Mouse (Mus musculus) left cerebral cortex, adult 11 months (tissue): ENCODE measurements around the gene Gm44805.
"Not testable (repeated sequence)": the region's sequence is repeated elsewhere in the genome, so short reads cannot be mapped to it uniquely, and the experiment has no call there.

ENCODE experiments used
- DNase-seq: peaks from one replicate; pipeline ENCODE4 v3.0.0; 2022; ENCODE audit warnings: low spot score

Gene Gm44805

DNA sequence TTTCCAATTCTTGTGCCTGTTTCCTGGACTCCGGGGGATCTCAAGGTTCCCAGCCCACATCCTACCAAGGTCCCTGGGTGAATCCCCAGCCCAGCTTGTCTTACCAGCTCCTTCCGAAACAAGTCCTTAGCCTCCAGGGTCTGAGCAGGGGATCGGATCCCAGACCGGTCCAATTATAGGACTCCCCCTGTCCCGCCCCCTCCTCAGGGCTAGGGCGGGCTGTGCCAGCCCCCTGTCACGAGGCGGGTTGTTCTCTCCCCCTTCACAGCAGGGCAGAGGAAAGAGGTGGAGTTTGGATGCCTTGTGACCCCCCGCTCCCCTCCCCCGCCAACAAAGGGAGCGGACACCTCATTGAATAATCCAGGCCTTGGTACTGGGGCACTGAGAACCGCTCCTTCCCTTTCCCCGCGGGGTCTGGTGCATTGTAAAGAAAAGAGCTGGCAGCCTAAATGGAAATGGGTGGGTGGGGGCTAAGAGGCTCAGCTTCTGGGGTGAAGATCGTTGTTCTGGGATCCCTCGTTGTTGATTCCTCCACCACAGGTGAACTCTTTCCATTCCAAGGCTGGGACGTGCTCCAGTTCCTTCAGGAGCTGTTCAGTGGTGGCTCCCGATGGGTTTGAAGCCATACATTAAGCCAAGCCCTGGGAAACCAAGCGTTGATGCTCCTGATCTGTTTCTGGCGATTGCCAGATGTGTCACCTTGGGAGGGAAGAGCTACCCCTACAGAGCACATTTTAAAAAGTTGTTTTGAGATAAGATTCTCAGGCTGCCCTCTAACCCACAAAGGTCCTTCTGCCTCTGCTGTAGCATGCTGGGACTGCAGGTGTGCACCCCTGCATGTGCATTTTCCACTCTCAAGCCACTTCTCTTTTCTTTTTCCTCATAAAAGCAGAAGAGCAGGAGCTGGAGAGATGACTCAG lies 17.9 kb upstream of the Gm44805 start, which contains the start of gene Apoe:
TSS of gene Apoe (minus strand) at position 282 of the 920 bp plus-strand sequence.
- DNase-seq: peak; percentile 74

DNA sequence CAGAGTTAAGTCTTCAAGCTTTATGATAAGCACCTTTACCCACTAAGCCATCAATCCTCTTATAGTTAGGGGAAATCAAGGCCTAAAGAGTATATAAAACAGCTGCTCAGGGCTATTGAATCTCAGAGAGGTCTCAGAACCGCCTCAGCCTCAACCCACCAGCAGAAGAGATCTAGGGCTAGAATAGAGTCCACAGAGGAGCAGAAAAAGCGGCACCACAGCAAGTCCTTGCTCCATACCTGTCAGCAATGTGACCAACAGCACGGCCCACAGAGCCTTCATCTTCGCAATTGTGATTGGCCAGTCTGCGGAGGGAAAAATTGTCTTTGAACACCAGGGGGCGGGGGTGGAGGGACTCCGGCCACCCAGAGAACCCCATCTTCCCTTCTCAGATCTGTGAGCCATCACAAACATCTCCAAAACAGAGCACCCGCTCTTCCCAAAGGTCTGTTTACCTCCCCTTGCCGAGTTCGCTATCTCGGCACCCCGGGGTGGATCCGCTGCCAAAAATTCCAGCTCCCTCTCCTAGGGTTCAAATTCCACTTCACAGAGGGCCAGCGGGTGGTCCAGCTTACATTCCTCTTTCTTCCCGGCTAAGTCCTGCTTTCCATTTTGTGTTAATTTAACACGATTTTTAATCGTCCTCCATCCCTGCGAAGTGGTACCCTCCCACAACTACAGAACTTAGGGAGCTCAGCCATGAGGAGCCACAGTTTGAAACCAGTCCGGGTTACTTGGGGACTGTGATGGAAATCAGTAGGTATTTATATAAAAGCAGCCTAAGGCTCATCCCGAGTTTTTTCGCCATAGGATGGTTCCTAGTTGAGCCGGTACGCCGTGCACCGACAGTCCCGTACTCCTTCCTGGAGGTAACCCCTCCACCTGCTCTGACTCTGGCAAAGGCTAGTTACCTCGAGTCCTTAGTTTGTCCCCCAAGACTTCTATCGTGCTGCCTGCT lies 17.0 kb upstream of the Gm44805 start:
- DNase-seq: no peak

DNA sequence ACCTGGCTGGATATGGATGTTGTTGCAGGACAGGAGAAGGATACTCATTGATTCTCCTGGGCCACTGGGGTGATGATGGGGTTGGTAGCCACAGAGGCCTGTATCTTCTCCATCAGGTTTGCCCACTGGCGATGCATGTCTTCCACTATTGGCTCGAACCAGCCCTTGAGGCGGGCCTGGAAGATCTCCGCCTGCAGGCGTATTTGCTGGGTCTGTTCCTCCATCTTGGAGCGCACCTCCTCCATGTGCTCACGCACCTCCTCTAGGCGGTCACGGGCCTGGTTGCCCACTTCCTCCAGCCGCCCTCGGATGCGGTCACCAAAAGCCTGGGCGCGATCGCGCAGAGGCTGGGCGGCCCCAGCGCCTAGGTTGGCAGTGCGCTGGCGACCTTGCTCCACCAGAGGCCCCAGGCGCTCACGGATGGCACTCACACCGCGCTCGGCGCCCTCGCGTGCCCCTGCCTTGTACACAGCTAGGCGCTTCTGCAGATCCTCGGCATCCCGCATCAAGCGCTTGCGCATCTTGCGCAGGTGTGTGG lies 15.2 kb upstream of the Gm44805 start:
- no peak for DNase-seq

DNA sequence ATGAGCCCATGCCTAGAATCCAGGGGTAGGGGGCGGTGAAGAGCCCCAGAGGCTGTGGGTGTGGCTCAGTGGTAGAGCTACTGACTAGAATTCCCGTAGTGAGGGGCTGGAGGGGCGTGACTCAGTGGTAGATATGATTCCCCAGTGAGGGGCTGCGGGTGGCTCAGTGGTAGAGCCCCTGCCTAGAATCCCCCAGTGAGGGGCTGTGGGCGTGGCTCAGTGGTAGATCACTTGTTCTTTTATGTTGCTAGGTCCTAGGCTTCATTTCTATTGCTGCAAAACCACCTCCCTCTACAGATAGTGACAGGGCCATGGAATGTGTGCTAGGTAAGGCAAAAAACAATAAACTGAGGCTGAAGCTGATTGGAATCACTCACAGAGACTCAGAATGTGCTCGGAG lies 14.7 kb upstream of the Gm44805 start:
- DNase-seq: no peak

DNA sequence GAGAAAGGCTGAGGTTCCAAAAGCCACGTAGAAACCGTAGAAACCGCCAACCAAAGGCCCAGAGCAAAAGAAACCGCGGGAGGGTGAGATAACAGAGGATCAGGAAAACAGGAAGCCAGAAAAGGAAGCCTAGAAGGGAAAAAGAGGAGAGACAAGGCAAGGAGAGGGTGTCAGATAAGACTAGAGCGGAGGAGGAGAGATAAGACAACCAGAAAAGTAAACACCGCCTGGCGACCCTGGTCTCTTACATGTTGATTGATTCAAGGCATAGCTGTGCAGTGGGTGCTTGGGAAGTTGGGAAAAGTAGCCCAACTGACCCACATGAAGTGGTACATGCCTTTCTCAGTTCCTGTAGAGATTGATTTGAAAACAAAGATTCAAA lies 14.0 kb upstream of the Gm44805 start:
- no peak for DNase-seq

DNA sequence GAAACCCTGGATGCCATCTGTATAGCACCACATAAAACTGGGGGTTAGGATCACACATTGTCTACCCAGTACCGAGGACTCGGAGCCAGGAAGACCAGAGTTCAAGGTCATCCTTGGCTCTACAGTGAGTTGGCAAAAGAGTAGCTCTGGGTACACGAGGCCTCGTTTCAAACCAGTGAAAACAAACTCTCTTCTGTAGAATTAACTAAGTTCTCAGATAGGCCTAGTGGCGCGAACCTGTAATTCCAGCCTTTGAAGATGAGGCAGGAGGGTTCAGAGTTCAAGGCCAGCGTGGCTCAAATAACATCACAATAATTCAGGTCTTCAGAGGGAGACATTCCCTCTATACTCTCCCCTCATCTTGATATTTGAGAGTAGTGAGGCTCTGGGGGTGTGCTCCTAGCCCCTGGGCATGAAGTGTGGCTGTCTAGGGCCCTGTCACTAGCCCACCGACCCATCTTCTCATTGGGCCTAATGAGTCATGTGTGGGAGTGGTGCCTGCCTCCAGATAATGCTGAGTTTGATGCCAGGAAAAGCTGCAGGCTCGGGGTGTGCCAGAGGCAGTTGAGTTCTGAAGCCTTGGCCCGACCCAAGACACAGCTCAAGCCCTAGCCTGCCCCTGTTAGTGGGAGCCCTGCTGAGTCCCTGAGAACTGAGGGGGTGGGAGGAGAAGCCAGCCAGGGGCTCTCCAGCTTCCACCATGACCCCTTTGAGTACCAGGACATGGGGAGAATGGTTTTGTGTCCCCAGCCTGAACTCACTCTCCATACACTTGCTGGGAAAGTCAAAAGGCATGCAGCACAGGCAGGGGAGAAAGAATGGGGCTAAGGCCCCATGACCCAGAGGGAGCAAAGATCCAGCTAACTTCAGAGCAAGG lies 13.4 kb upstream of the Gm44805 start:
- DNase-seq: no peak

DNA sequence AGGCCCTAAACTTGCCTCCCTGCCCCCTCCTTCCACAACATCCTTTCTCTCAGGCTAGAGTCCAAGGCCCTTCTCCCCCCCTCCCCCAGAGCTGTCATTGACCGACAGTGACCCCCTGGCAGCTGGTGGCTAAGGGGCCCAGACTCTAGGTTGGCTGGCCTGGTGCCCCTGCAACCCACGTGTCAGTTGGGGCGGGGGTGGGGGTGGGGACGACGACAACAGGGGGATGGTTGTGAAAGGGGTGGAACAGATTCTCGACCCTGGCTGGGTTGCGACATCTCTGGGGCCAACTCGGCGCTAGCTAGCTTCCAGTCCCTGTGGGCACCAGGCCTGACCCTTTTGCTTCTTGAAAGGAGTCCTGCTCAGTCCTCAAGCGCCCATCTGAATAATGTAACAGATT lies 12.2 kb upstream of the Gm44805 start:
- no peak for DNase-seq

DNA sequence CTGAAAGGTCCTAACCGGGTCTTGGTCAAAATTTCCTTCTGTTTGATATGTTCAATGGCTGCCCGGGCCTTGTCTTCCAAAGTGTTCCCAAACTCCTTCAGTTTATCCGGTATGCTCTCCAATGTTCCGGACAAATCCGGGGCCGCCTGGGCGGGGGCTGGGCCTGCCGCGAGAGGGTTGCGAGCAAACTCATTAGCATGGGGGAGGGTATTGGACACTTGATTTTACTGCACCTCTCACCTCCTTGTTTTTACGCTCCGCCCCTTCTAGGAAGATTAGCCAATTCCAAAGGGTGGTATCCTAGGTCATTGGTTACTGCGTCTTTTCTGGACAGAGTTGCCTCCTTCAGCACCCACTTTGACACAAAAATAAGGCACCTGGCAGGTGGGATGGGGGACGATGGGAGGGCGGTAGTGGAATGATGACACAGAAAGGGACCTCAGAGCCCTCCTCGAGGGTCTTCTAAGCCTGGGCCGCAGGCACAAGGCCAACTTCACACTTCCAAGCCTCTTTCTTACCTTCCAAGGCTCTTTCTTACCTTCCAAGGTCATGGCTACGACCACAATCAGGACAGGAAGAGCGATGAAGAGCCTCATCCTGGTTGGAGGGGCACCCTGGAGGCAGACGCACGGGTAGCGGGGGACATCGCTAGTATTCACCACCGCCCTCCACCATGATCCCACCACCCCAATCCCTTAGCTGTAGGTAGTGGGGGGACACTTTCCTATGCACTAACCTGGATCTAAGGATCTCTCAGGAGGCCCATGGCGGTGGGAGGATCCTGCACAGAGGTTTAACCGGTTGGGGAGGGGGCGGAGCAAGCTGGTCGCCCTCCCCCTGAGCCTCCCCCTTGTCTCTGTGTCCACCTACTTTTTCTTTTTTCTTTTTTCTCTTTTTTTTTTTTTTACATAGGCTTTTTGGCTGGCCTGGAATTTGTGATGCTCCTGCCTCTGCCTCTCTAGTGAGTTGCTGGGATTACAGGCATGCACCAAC lies 10.9 kb upstream of the Gm44805 start, which contains the start of gene Apoc1:
TSS of gene Apoc1 (minus strand) at position 788 of the 993 bp plus-strand sequence.
- DNase-seq: no peak

DNA sequence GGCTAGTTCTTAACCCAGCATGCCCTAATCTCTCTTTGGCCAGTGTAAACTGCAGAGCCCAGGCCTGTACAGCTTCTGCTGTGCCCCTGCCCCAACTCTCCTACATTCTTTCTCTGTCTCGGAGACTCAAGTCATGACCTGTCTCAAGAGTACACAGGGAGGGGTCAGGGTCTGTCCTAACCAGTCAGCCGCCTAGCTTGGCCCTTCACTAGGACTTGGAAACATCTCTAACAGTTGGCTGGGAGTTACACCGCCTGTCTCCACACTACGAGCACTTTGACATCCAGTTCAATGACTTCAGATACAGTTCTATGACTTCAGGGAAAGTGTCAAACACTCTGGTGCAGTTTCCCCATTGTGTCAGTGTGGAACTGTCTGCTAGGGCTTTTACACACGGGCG lies 10.2 kb upstream of the Gm44805 start:
- no peak for DNase-seq

DNA sequence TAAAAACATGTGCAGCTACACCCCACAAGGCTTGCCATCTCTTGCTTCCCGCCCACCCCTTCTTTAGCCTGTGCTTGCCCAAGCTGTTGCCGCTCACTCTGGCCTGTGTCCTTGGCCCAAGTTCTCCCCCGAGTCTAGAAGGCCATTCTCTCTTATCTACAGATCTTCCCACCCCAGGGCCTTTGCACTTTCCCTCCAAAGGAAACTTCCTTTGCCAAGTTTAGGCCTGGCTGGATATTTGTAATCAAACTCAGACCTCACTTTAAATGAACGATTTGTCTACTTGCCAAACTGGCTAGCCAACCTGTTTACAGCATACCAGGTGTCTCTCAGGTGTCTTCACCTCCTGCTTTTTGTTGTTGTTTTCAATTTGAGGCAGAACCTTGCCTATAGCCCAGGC lies 9.6 kb upstream of the Gm44805 start:
- no peak for DNase-seq

DNA sequence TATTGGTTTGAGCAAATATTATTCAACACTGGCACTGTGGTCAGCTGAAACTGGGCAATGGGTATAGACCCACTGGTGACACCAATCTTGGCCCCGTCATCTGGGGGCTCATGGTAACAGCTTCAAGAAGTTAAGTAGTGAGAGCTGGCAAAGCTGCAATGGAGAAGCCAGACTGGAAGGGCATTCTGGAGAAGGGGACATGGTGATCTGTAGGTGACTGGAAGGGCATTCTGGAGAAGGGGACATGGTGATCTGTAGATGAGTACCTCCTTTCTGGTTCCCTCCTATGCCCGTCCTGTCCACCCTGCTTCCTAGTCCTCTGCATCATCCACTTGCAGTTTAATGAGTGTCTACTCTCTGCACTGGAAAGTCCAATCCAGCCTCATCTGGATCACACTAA lies 7.4 kb upstream of the Gm44805 start:
- no peak for DNase-seq

DNA sequence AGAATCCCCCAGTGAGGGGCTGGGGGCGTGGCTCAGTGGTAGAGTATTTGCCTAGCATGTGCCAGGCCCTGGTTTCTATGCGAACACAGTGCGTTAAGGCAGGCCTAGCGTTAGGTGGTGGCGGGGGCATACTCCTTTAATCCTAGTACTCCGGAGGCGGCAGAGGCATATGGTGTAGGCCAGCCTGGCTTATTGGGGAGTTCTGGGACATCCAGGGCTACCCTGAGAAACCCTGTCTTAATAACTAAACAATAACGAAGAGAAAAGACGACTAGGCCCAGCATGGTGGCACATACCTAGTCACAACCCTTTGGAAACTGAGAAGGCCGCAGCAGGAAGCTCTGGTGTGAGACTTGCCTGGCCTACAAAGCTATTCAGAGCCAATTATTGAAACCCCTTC lies 6.9 kb upstream of the Gm44805 start:
- DNase-seq: no peak

DNA sequence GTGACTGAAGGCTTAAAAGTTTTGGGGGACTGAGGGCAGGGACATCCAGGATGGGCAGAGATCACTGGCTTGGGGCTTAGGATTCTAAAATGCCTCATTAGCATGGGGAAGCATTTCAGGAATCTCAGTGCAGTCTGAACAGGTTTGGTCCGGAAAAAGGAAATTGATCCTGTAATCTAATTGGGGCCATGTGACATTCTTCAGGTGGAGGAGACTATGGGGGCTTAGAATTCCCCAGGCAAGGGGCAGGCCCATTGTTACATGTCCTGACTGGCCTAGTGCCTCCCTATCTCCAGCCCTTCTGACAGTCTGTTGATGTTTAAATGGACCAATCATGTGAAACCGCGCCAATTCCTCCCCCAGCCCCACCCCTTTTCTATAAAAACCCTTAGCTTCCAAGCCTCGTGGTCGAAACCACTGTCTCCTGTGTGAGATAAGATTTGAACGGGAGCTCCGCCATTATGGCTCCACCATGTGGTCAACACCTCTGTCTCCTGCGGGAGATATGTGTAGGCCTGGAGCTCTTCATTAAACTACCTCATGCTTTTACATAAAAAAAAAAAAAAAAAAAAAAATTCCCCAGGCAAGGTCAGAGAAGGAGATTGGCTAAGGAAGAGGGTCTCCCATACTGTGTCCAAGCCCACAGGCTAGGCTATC lies 5.8 kb upstream of the Gm44805 start:
- DNase-seq: not testable (repeated sequence)

DNA sequence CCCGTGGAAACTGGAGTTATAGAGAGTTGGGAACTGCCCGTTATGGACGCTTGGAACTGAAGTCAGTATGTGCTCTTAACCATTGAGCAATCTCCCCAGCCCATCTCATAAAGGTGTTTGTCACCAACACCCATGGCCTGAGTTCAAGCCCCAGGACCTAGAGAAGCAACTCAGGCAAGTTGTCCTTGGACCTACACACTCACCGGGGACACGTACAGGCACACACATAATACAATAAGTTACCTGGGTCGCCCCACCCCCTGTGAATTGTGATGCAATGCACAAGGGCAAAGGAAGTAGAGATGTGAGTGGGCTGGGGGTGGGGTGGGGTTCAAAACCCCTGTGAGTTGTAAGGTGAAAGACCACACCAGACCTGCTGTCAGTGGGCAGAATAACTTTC lies 5.3 kb upstream of the Gm44805 start:
- no peak for DNase-seq

DNA sequence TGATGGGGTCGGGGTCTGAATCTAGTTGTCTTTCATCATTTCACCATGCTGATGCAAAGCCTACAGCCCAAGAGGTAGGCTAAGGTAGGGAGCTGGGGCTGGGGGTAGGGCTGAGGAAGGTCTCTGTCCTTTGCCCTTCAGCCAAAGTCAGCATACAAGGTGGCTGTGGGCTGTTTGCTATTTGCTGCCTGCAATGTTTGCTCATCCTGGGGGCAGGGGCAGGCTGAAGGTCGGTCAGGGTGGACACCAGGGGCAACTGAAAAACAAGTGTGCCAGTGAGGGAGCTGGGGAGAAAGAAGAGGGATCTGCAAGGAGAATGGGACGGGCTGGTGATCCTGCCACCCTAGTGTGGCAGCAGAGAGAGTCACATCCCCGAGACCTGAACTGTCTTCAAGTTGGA lies 4.2 kb upstream of the Gm44805 start:
- DNase-seq: no peak

DNA sequence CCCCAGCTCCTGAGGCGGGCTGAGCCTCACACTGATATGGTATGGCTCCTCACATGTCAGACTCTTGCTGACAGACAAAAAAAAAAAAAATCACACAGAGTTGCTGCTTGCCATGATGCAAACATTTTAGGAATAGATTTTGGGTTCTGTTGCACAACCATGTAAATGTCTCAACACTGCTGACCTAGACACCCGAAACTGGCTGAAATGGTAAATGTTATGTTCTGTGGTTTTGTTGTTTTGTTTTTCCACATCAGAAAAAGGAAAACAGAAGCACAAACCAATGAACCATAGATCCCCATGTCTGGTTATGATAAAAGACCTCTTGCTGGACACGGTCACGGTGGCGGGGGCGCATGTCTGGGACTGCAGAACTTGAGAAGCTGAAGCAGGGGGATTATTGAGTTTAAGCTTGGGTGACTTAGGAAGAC lies 2.6 kb upstream of the Gm44805 start:
- DNase-seq: no peak

DNA sequence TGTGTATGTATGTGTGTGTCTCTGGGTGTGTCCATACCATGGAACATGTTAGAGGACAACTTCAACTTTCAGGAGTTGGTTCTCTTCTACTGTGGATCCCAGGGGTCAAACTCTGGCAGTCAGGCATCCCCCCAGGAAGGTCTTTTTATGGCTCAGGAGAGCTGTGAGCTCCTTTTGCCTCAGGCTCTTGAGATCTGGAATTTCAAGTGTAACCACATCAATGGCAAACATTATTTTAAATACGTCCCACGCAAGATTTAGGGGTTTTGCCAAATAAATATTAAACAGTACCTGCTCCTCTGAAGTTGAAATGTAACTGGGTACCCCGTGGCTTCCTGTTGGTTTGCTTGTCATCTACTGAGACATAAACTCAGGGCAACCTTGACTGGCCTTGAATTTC lies 1.8 kb upstream of the Gm44805 start:
- no peak for DNase-seq

DNA sequence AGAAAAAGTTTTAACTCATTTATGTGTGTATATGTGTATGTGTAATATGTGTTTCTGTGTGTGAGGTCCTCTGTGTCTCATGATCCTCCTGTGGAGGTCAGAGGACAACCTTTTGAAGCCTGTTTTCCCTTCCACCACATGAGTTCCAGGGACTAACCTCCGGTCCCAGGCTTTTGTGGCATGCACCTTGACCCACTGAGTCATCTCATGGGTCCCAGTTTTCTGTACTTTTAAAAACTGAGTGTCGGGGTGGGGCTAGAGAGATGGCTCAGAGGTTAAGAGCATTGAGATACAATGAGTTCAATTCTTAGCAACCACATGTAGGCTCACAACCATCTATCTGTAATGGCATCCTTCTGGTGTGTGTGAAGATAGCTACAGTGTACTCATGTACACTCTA lies 521 bp downstream of the Gm44805 start:
- DNase-seq: no peak

DNA sequence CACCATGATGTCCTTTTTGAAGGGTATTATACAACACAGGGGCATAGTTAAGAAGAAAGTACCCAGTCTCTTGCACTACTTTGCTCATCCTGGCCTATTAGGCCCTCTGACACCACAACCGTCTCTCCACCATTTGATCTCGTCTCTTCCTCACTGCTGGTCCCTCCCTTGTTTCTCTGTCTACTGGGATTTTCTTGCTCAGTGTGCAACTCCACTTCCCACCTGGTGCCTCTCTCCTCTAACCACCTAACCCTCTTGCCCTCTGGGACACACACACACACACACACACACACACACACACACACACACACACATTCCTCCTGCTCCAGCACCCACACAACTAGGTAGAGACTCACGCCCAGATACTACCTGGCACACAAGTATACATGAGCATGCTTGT lies 2.3 kb downstream of the Gm44805 start:
- no peak for DNase-seq

DNA sequence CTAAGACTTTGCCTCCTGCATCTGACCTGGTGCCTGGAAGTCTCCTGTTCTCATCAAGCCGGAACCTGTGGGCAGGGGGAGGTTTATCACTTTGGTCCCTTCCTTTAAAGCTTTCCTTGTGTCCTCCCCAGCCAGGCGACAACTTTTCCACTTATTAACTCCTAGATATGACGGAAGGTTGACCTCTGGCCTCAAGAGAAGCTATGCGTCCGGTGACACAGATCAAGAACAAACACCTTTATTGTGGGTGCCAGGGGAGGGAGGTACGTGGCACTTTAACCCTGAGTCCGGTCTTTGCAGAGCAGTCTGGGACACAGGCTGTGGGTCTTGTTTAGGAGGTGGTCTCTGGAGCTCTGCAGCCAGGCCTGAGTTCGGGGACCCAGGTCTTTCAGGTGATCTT lies 3.4 kb downstream of the Gm44805 start, which contains the start of gene Apoc2:
TSS of gene Apoc2 (minus strand) at position 70 of the 400 bp plus-strand sequence.
- DNase-seq: no peak
